Mouse (Mus musculus) limb, embryonic 12.5 days (tissue): Measurements from ENCODE around the gene Gfod2. TPM values are rescaled to one million over a fixed set of nuclear protein-coding genes. Genes with fewer than 3 reads are reported as not detected.
A peak's percentile ranks its signal among the peaks of the same experiment; 100 is the strongest.

ENCODE experiments used
- ATAC-seq: fragments of 200-750 bp; cut with Nextera tagmentation; 2 replicates; pipeline ENCODE4 v1.8.0; 2017; ENCODE audit warnings: low read depth, moderate TSS enrichment; ENCODE audit not compliant: insufficient number of reproducible peaks, insufficient read depth, low FRiP score, low TSS enrichment
- H3K27ac ChIP-seq: fragments of 300-500 bp; sonication (generic); 2 replicates; pipeline ENCODE4 v1.5.1; 2016; ENCODE audit warnings: mild to moderate bottlenecking, moderate library complexity
- H3K27me3 ChIP-seq: fragments of 300-500 bp; sonication (generic); 2 replicates; pipeline ENCODE4 v1.6.1; 2016; ENCODE audit warnings: mild to moderate bottlenecking, moderate library complexity
- H3K36me3 ChIP-seq: fragments of 300-500 bp; sonication (generic); 2 replicates; pipeline ENCODE4 v1.6.1; 2016; ENCODE audit warnings: mild to moderate bottlenecking, moderate library complexity
- H3K4me1 ChIP-seq: fragments of 300-500 bp; sonication (generic); replicated peaks from 2 replicates; pipeline ENCODE4 v1.6.1; 2016
- H3K4me2 ChIP-seq: fragments of 300-500 bp; sonication (generic); 2 replicates; pipeline ENCODE4 v1.6.1; 2016; ENCODE audit warnings: mild to moderate bottlenecking, moderate library complexity
- H3K4me3 ChIP-seq: fragments of 300-500 bp; sonication (generic); replicated peaks from 2 replicates; pipeline ENCODE4 v1.5.1; 2016; ENCODE audit warnings: mild to moderate bottlenecking
- H3K9ac ChIP-seq: fragments of 300-500 bp; sonication (generic); replicated peaks from 2 replicates; pipeline ENCODE4 v1.6.1; 2016; ENCODE audit warnings: mild to moderate bottlenecking, moderate library complexity
- H3K9me3 ChIP-seq: fragments of 300-500 bp; sonication (generic); 2 replicates; pipeline ENCODE4 v1.6.1; 2016; ENCODE audit warnings: mild to moderate bottlenecking, moderate library complexity
- WGBS: fragments of 180-500 bp; shearing (Covaris S2); methylation state at CpG from one replicate; pipeline ENCODE4 v1.1.7; 2016; 5-methylcytosine and 5-hydroxymethylcytosine counted together
- polyA plus RNA-seq: library from polyadenylated mRNA; unstranded; fragments of >200 nt; fragmentation: Nextera tagmentation; extraction: Ambion mirVana; gene quantifications from 2 replicates; pipeline ENCODE4 v1.2.1, GENCODE M21; 2016

Gene Gfod2
- polyA plus RNA-seq, 1 experiment from 2014 or later: 30.2 TPM

DNA sequence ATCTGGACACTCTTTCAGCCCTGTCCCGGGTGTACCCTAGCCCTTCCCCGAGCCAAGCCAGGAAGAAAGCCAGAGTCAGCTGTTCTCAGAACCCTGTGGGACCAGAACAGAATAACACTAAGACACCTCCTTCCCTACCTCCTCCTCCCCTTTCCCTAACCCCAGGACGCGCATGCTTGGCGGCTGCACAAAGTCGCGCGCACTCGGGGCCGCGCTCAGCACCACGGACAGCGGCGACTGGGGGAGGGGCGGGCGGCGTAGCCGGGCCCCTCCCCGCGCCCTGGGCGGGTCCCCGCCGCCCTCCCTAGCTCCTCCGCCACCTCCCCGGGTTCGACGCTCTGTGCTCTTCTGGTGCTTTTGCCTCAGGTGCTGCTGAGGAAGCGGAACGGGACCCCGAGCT, 64.8 kb downstream of the Gfod2 start:
- peaks cover 36% of the 10 kb centered on the region for H3K27me3 ChIP-seq
- peaks cover 22% of the 10 kb centered on the region for H3K36me3 ChIP-seq
- H3K4me3 ChIP-seq: peak overlapping the region; percentile 49
- peaks cover 14% of the 10 kb centered on the region for H3K4me1 ChIP-seq
- 0 out of 2 replicates have a peak overlapping the region, but pooled peaks have one; percentile 27 for H3K9ac ChIP-seq
- no peak overlapping the region for H3K27ac ChIP-seq
- H3K9me3 ChIP-seq: 0 out of 2 replicates have a peak, but pooled peaks cover 6% of the 10 kb centered on the region
- ATAC-seq: no peak
- peak overlapping the region; percentile 94 for H3K4me2 ChIP-seq
- WGBS: 4% methylated on average over 30 of the region's 30 CpGs

DNA sequence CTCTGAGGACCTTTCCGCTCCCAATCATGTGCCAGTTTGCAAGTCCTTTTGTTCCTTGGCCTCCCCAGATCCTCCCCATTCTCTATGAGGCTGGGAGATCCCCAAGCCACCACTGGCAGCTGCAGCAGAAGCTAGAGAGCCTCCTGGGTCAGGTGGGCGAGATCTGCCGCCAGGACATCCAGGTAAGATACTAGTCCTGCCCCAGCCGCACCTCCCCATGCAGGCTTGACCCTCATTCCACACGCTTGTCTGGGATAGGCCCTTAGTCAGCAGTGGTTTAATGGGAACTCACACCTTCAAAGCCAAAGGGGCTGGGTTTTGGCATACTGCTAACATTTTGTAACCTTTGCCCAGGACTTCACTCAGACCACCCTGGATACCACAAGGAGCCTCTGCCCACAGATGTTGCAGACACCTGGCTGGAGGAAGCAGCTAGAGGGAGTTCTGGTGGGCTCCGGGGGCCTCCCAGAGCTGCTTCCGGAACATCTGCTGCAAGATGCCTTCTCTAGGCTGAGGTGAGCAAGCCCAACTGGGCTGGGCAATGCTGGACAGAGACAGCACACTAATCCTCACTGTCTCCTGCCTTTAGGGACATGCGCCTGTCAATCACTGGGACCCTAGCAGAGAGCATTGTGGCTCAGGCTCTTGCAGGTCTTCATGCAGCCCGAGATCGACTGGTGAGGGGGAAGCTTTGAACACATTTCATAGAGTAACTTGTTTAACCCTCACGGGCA, 65.8 kb downstream of the Gfod2 start:
- WGBS: 93% methylated on average over 11 of the region's 11 CpGs
- ATAC-seq: no peak
- H3K27ac ChIP-seq: no peak overlapping the region

DNA sequence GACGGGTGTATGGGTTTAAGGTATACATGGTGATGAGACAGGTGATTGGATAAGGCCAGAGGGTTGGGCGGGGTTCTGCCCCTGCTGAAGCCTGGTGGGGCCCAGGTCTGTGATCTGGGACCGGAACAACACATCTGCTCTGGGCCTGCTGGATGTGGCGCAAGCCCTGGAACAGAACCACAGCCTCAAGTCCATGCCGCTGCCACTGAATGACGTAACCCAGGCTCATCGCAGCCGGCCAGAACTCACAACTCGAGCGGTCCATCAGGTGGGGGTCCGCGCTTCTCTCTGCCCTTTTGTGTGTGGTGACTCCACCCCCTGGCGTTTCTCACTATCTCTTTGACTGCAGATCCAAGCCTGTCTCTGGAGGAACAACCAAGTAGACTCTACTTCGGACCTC, 67.5 kb downstream of the Gfod2 start:
- 78% methylated on average over 14 of the region's 14 CpGs for WGBS
- no peak overlapping the region for H3K4me3 ChIP-seq
- peaks cover 36% of the 10 kb centered on the region for H3K27me3 ChIP-seq
- H3K4me2 ChIP-seq: no peak overlapping the region
- no peaks in the 10 kb centered on the region for H3K36me3 ChIP-seq
- 0 out of 2 replicates have a peak, but pooled peaks cover 6% of the 10 kb centered on the region for H3K9me3 ChIP-seq
- H3K27ac ChIP-seq: no peak overlapping the region
- H3K4me1 ChIP-seq: peaks cover 18% of the 10 kb centered on the region
- ATAC-seq: no peak
- H3K9ac ChIP-seq: no peak overlapping the region

More for the DNA sequence above, 65.8 kb downstream of the Gfod2 start:
- H3K27me3 ChIP-seq: peaks cover 36% of the 10 kb centered on the region
- no peak overlapping the region for H3K4me2 ChIP-seq
- 0 out of 2 replicates have a peak, but pooled peaks cover 6% of the 10 kb centered on the region for H3K9me3 ChIP-seq
- H3K36me3 ChIP-seq: peaks cover 11% of the 10 kb centered on the region
- H3K4me1 ChIP-seq: peaks cover 14% of the 10 kb centered on the region
- no peak overlapping the region for H3K4me3 ChIP-seq
- H3K9ac ChIP-seq: no peak overlapping the region

DNA sequence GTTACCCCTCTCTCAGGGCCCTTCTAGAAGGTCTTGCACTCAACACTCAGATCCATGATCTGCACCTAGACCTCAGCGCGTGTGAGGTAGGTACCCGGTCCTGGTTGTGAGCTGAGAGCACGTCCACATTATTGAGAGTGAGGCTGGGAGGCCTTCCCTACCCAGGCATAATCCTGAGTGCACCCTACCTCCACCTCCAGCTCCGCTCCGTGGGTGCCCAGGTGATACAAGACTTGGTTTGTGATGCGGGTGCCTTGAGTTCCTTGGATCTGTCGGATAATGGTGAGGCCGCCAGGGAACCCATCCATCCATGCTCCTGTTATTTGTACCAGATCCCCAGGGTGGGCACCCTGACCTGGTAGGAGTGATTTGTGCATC, 68.5 kb downstream of the Gfod2 start:
- 85% methylated on average over 9 of the region's 9 CpGs for WGBS
- no peak overlapping the region for H3K27ac ChIP-seq
- H3K27me3 ChIP-seq: peaks cover 29% of the 10 kb centered on the region

DNA sequence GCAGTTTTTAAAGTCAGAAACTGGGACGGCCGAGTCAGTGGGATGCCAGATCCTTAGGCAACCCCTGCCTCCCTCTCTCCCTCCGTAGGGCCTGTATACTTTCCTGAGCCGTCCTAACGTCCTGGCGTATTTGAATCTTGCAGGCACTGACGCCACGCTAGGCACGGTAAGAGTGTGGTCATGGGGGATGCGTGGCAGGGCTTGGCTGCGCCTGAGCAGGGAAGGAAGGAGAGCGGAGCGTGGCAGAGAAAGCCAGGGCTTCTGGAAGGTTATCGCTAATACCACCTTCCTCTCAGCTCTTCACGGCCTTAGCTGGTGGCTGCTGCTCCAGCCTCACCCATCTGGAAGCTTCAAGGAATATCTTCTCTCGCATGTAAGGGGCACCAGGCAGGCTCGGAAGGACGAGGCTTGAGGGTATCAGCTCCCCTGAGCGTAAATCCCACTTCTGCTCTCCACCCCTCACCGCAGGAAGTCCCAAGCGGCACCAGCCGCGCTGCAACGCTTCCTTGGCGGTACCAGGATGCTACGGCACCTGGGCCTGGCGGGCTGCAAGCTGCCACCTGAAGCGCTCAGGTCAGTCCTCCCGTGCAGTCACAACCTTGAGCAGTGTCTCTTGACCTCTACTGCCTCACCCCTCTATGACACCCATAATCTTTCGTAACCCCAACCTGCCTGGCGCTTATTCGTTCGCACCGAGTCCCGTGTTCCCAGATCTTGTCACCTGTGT, 69.0 kb downstream of the Gfod2 start:
- 61% methylated on average over 35 of the region's 35 CpGs for WGBS
- no peak for ATAC-seq
- H3K36me3 ChIP-seq: 0 out of 2 replicates have a peak, but pooled peaks cover 3% of the 10 kb centered on the region

More for the DNA sequence above, 68.5 kb downstream of the Gfod2 start:
- no peaks in the 10 kb centered on the region for H3K36me3 ChIP-seq
- ATAC-seq: no peak
- peaks cover 23% of the 10 kb centered on the region for H3K4me1 ChIP-seq
- no peak overlapping the region for H3K9ac ChIP-seq
- 0 out of 2 replicates have a peak, but pooled peaks cover 6% of the 10 kb centered on the region for H3K9me3 ChIP-seq
- H3K4me3 ChIP-seq: no peak overlapping the region
- no peak overlapping the region for H3K4me2 ChIP-seq

DNA sequence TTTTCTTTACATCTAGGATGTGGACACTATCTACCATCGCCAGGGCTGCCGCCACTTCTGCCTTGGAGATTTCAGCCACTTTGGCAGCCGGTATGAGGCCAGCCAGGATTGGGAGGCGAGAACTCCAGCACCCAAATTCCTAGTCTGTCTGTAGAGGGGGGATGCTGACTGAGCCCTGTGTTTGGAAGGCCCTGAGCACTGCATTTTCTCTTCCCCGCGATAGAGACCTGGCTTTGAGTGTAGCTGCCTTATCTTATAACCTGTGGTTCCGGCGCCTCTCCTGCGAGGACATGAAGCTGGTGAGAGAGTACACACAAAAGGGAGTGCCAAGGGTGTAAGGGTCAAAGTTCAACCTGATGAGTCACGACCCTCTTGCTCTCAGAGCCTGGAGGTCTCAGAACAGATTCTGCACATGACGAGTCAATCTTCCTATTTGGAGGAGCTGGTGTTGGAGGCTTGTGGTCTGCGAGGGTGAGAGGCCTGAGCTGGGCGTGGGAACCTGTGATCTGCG, 70.2 kb downstream of the Gfod2 start:
- peaks cover 13% of the 10 kb centered on the region for H3K36me3 ChIP-seq
- WGBS: 65% methylated on average over 14 of the region's 14 CpGs
- no peak overlapping the region for H3K4me3 ChIP-seq
- no peak for ATAC-seq
- 0 out of 2 replicates have a peak, but pooled peaks cover 6% of the 10 kb centered on the region for H3K9me3 ChIP-seq
- H3K27ac ChIP-seq: no peak overlapping the region
- no peak overlapping the region for H3K9ac ChIP-seq
- H3K4me1 ChIP-seq: peaks cover 9% of the 10 kb centered on the region
- 0 out of 2 replicates have a peak, but pooled peaks cover 15% of the 10 kb centered on the region for H3K27me3 ChIP-seq
- H3K4me2 ChIP-seq: no peak overlapping the region

More for the DNA sequence above, 69.0 kb downstream of the Gfod2 start:
- no peak overlapping the region for H3K4me2 ChIP-seq
- H3K4me3 ChIP-seq: no peak overlapping the region
- H3K9ac ChIP-seq: no peak overlapping the region
- H3K27ac ChIP-seq: no peak overlapping the region
- H3K9me3 ChIP-seq: 0 out of 2 replicates have a peak, but pooled peaks cover 6% of the 10 kb centered on the region
- peaks cover 23% of the 10 kb centered on the region for H3K27me3 ChIP-seq
- peaks cover 20% of the 10 kb centered on the region for H3K4me1 ChIP-seq

DNA sequence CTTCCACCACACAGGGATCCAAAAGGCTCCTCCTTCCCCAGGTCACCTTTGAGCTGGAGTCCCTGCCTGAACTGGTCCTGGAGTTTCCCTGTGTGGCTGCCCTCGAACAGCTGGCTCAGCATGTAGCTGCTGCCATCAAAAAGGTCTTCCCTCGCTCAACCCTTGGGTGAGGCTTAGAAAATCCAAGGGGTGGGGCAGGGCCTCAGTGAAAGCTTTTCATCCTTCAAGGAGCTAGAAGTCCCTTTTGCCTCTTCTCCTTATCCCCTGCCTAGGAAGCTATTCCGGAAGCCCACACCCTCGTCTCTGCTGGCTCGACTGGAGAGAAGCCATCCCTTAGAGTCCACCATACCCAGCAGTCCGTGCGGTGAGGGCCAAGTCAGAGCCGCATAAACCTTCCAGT, 71.0 kb downstream of the Gfod2 start:
- WGBS: 69% methylated on average over 8 of the region's 8 CpGs
- Histone ChIP-seq H3K27ac (no peak overlapping the region), H3K4me1 (peaks cover 9% of the 10 kb centered on the region), H3K27me3 (0 out of 2 replicates have a peak, but pooled peaks cover 11% of the 10 kb centered on the region), H3K9me3 (no peaks in the 10 kb centered on the region), H3K4me3 (no peak overlapping the region), H3K4me2 (no peak overlapping the region), H3K36me3 (peaks cover 21% of the 10 kb centered on the region), H3K9ac (no peak overlapping the region; the same call in 1 of the 2 replicates)
- no peak for ATAC-seq

DNA sequence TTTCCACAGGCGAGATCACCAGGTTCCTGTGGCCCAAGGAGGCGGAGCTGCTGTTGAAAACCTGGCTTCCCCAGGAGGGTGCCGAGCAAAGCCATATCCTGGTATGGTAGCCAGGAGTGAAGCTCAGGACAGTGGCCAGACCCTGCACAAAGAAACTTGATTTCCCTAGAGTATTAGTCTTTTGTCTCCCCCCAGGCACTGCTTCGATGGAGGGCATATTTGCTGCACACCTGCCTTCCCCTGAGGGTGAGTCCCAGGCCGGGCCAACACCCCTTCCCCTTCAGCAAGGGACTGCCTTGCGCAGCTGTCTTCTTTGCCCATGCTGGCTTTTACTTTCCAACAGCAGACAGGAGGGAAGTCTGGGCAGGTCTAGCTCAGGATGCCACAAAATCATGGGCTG, 71.9 kb downstream of the Gfod2 start:
- Histone ChIP-seq H3K4me3 (no peak overlapping the region), H3K9ac (no peak overlapping the region), H3K4me2 (peak overlapping the region; percentile 48; the same call in 1 of the 2 replicates), H3K4me1 (peaks cover 9% of the 10 kb centered on the region), H3K27ac (peak overlapping the region; percentile 45; the same call in 1 of the 2 replicates), H3K36me3 (peaks cover 31% of the 10 kb centered on the region), H3K27me3 (0 out of 2 replicates have a peak, but pooled peaks cover 11% of the 10 kb centered on the region), H3K9me3 (no peaks in the 10 kb centered on the region)
- WGBS: 65% methylated on average over 6 of the region's 6 CpGs
- ATAC-seq: no peak

DNA sequence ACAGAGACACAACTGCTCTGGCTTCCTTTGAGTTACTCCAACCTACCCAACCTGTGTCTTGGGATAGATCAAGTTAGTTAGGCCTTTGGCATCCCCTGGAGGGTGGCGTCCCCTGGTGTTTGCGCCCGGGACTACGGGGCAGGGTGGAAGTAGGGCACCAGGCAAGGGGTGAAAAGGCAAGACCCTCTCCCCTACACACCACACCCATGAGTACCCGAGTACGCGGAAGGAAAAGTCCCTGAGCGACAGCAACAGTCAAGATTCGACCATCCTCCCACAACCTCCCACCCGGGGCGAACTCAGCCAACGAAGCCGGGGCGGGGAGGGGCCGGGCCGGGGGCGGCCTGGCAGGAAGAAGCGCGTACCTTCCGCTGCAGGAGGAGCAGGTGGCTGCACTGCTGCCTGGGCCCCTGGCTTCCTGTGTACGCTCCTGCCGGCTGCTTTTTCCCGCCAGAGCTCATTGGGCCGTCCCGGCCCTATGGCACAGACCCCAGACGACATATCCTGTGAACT, 72.6 kb downstream of the Gfod2 start, which contains the start of gene Carmil2:
Gene Carmil2, plus strand, starts transcription at position 479 of the 513 bp plus-strand sequence.
- Histone ChIP-seq H3K9me3 (no peaks in the 10 kb centered on the region), H3K4me3 (peak within 1 kb of the TSS; percentile 19), H3K9ac (no peak within 1 kb of the TSS), H3K4me1 (peaks cover 9% of the 10 kb centered on the region), H3K27me3 (0 out of 2 replicates have a peak, but pooled peaks cover 11% of the 10 kb centered on the region), H3K4me2 (peak within 1 kb of the TSS; percentile 48), H3K36me3 (peaks cover 38% of the 10 kb centered on the region), H3K27ac (peak within 1 kb of the TSS; percentile 45; the same call in 1 of the 2 replicates)
- WGBS: 7% methylated on average over 26 of the region's 26 CpGs
- peak; percentile 29; the same call in 1 of the 2 replicates for ATAC-seq

DNA sequence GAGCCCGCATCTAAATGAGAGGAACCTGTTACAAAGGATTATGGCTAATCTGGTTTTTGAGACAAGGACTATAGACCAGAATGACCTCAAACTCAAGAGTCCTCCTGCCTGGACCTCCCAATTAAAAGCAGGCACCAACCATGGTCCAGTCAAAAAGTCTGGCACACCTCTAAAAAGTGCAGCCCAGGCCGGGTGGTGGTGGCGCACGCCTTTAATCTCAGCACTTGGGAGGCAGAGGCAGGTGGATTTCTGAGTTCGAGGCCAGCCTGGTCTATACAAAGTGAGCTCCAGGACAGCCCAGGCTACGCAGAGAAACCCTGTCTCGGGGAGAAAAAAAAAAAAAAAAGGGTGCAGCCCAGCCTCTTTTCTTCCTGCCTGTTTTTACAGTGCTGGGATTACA, 73.1 kb downstream of the Gfod2 start:
- Histone ChIP-seq H3K27me3 (0 out of 2 replicates have a peak, but pooled peaks cover 11% of the 10 kb centered on the region), H3K27ac (no peak overlapping the region), H3K4me3 (no peak overlapping the region), H3K9me3 (no peaks in the 10 kb centered on the region), H3K9ac (no peak overlapping the region), H3K4me1 (peaks cover 9% of the 10 kb centered on the region), H3K36me3 (peaks cover 43% of the 10 kb centered on the region), H3K4me2 (peak overlapping the region; percentile 48)
- 76% methylated on average over 7 of the region's 7 CpGs for WGBS
- ATAC-seq: no peak
